Mouse (Mus musculus) layer of hippocampus, adult 18-20 months (tissue): ENCODE data around the gene Pold3. TPM values are rescaled to one million over a fixed set of nuclear protein-coding genes. Genes with fewer than 3 reads are reported as not detected.
A peak's percentile ranks its signal among the peaks of the same experiment; 100 is the strongest.

ENCODE experiments used
- DNase-seq, 2 experiments: peaks; one replicate each; pipeline ENCODE4 v3.0.0; 2022; ENCODE audit warnings: low spot score in 2 of 2
- long read RNA-seq: library from polyadenylated mRNA; stranded (forward); transcript quantifications from one replicate; pipeline ENCODE4 v2.0.0, GENCODE M21; 2021
- total RNA-seq, 2 experiments: library from RNA; stranded (reverse); gene quantifications; 2 replicates each; pipeline ENCODE4 v1.2.3; 2021

The Pold3 gene
- 10 to 100 TPM; 33.6 to 37.7 TPM for total RNA-seq
- long read RNA-seq, transcript Pold3-201 (12 exons, 3,069 nt), result major isoform, 26 of 32 reads
- long read RNA-seq, partial matches to known transcripts, result 2 of 32 reads
- long read RNA-seq, other reads (novel, unspliced or antisense), result 4 of 32 reads

DNA sequence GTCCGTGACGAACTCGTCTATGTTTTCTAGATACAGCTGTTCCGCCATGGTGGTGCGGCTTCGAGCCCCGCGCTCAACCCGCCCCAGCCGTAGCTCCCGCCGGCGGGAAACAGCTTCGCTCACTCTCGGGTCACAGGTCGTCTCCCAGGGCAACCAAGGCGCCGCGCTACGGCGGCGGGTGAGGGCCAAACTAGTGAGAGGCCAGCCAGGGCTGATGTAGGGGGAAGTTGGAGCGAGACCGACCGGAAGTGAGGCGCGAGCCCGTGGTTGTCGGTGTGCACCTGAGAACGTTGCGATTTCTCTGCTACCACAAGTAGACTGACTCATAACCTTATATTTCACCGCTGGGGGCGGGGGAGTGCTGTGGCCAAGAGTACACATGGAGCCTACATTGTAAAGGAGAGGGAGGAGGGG lies at the start of gene Pold3:
Gene Pold3 (minus strand): TSS at position 190 of the 414 bp plus-strand sequence.
- DNase-seq, result peak; percentile 97 to 99

DNA sequence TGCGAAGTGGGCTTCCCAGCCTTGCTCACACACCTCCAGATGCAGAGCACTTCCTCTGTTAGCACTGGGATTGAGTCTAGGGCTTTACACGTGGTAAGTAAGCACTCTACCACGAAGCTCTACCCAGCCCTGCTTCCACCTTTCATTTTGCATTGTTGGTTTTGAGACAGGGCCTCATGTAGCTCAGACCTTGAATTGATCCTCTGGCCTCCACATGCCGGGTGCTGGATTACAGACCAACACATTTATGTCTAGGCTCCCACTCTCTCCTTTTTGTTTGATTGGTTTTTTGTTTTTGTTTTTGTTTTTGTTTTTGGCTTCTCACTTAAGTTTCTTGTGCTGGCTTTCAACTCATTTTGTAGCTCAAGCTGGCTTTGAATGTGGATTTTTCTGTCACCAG lies 49.4 kb upstream of the Pold3 start:
- no peak for DNase-seq

DNA sequence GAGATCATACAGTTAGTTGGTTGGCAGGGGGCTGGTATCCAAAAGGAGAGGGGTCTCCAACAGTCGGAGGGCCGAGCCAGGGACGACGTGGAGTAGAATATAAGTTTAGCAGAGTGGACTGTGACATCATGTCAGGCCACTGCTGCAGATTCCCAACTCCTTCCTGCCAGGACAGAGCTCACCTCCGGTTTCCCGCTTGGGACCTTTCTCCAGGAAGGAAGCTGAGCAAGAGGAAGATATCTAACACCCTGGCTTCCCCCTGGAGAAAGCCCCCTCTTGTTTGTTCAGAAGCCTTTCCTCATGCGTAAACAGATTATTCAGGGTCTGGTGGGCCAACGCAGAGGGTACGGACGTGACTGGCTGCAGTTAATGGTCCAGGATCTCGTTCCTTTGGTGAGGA lies 47.3 kb upstream of the Pold3 start:
- no peak for DNase-seq

DNA sequence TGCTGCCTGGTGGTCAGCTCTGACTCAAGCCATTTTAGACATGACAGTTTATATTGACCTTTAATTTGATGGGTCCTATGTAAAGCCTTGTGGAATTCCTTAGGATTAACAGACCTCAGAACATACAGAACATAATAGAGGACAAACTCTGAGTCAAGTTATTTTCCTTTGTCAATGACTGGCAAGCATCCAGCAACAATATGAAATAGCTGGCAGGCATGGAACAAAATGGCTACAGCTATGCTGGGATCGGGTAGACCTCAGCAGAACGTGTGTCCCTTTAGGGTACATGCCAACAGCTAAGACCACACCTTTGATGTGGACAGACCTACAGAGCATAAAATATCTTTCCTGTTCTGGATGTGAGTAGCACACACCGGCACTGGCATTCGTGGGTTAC lies 42.1 kb upstream of the Pold3 start:
- no peak for DNase-seq

DNA sequence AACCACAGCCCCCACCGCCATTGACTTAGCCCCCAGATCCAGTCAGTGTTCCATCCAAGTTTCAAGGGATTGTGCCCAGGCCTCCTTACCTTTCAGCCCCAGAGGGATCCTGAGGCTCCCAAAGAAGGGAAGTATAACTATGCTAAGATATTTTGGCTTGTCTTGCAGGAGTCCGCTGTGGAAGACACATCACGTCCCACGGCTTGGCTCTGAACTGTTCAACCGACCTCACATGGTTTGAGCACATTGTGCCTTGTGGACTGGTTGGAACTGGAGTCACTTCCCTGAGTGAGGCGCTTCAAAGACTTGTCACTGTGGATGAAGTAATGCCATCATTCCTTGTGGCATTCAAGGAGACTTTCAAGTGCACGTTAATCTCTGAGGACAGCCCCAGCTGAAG lies 38.6 kb upstream of the Pold3 start:
- DNase-seq, result no peak

DNA sequence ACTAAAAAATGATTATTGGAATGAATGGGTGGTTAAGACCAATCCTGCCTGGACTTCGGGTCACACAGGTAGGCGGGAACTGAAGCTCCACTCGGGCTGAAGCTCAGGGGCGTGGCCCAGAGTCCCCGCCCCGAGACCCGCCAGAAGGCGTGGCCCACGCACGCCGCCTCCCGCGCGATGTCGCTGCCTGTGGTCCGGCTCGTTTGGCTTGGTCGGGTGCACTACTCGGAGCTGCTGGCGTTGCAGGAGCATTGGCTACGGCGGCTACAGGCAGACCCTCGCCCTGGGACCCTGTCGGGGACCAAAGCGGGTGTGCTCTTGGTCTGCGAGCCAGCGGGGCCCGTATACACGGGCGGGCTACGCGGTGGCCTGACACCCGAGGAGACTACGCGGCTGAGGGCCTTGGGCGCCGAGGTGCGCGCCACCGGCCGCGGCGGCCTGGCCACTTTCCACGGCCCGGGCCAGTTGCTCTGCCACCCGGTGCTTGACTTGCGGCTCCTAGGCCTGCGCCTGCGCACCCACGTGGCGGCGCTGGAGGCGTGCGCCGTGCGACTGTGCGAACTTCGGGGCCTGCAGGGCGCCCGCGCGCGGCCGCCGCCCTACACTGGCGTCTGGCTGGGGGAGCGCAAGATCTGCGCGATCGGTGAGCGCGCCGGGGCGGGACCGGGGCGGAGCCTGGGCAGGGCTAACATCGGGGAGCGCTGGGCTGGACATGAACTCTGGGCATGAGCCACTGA lies 37.9 kb upstream of the Pold3 start, which contains the start of gene Lipt2:
Gene Lipt2 (plus strand): TSS at position 173 of the 737 bp plus-strand sequence.
- DNase-seq, result peak; percentile 90 to 94

DNA sequence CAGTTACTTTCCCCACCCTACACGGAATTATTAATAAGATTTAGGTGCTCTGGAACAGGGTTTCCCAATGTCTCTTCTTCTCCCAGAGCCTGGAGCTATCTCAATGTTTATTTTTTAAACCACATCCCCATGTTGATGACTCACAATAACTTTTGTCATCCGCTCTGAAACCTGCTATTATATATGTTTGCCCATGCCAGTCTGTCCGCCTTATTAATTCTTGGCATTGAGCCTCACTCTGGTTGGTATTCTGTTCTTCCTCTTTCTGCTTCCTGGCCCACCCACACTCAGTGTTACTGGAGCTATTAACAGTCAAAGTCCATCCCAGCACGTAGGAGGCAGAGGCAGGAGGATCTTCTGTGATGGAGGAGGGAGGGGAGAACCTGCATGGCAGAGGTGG lies 36.3 kb upstream of the Pold3 start:
- no peak for DNase-seq

DNA sequence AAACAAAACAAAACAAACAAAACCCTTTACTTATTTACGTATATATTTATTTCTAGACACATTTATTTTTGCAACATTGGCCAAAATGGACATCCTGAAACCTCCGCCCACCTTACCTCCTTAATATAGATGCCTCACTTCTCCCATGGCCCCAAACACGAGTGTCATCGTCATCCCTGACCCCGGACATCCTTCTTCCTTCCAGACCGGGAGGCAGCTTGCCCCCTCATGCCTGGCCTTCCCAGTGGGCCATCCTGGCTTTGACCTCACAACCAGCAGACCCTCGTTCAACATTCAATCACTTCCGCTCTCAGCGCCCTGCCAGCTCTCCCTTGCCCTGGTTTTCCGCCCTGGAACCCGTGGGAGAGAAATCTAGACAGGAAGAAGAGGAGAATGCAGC lies 29.3 kb upstream of the Pold3 start:
- no peak for DNase-seq

DNA sequence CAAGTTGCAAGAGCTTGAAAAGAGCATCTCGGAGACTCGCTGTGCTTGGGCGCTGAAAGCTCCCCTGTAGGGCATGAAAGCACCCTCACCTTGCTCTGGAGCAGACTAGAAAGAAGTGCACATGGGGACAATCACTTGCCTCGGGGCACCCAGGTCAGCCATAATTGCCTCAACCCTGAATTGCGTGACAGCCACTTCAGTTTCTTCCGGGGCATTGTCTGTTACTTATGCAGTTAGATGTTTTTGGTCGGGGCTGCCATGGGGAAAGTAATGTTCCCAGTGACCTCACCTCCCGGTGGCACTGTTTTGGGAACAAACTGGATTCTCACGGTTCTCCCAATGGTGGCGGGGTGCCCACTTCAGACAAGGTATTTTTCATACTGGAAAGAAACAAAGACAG lies 28.7 kb upstream of the Pold3 start:
- DNase-seq, result no peak

DNA sequence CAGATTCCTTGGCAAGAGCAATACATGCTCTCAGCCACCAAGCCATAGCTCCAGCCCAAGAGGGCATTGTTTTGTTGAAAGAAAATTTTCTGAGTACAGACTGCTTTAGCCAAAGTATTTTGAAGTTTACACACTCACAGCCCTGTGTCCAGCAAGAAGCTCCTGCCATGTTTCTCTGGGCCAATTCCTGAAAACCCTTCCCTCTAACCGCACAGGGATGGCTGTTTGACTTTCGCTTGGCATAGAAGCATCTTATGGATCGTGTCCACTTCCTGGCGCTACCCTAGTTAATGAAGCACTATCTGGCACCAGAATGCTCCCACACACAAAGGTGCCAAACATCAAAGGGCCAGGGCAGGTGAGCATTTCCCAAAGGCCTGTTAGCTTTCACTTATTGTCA lies 27.2 kb upstream of the Pold3 start:
- DNase-seq, result no peak

DNA sequence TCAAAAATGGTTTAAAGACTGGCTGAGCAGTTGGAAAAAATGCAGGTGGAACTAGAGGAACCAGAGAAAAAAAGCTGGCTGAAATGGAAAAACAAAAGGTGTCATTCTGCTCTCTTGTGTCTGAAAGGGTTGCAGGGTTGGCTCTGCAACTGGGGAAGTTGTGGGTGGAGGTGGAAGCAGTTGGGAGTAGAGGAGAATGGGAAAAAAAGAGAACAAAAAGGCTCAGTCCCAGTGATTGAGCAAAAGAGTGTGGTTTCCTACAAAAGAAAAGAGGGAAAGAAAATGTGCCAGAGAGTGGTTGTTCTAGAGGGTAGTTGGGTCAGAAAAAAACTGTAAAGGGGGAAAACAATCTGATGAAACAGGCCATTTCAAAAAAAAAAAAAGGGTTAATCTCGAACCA lies 19.2 kb upstream of the Pold3 start:
- no peak for DNase-seq

DNA sequence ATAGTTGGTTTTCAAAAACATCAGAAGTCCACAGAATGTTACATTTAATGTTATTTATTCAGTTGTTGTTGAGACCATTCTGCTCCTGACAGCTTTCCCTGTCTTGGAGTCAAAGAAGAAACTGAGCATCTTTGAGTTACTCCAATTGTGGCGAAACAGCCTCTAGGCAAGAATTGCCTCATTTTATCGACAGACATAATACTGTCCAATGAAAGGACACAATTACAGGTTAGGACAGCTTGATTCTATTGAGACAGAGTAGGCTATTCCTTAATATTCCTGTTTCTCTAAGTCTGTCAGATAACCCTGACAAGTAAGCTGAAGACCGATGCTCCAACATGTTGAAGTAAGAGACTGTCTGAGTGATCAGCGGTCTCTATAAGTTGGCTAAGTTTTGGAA lies 16.7 kb upstream of the Pold3 start:
- DNase-seq, result no peak

DNA sequence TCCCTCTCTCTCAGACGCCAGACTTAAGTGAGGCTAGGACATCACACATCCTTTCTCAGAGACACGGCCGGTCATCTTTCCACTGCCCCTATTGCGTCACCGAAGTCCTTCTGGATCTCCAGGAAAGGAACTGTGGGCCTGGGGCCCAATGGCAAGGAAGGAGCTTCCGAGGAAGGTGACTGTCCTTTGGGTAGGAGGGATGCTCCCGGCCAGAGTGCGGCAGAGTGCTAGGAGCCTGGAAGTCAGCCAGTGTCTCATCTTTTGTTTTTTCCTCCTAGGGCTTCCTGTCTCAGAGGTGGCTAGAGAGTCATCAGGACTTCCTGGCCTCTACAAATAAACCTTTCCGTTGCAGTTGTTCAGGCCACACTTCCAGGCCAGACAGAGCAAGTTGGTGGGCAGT lies 15.7 kb upstream of the Pold3 start:
- no peak for DNase-seq

DNA sequence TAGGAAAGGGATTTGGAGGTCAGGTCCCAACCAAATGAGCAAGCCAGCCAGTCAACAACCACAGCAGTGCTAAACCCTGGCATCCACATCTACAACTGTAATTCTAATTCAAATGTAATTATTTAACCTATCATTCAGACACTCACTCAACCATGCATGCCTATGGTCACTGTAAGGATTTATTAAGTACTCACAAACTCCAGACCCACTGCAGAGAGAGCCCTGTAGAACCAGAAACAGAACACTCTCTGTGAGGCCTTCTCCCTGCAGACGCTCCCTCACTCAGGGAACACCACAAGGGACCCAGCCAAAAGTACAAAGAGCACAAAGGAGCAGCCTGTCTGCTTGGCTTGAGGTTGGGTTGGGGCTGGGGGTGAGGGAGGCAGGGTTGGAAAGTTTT lies 11.0 kb upstream of the Pold3 start:
- no peak for DNase-seq

DNA sequence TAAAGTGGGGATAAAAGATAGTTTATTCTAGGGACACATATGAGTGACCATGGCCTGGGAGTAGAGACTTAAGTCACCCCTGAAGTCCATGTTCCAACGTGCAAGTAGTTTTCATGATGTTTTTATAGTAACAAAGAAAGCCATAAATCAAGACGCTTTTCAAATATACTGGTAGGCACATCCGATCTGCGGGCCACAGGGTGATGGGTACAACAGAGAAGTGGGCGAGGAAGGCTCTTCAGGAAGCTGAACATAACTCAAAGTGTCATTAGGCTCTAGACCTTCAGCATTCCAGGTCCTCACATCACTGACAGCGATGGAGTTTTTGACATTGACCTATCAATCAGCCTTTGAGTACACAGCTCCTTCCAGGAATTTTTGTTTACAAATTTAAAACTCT lies 9.2 kb upstream of the Pold3 start:
- no peak for DNase-seq

DNA sequence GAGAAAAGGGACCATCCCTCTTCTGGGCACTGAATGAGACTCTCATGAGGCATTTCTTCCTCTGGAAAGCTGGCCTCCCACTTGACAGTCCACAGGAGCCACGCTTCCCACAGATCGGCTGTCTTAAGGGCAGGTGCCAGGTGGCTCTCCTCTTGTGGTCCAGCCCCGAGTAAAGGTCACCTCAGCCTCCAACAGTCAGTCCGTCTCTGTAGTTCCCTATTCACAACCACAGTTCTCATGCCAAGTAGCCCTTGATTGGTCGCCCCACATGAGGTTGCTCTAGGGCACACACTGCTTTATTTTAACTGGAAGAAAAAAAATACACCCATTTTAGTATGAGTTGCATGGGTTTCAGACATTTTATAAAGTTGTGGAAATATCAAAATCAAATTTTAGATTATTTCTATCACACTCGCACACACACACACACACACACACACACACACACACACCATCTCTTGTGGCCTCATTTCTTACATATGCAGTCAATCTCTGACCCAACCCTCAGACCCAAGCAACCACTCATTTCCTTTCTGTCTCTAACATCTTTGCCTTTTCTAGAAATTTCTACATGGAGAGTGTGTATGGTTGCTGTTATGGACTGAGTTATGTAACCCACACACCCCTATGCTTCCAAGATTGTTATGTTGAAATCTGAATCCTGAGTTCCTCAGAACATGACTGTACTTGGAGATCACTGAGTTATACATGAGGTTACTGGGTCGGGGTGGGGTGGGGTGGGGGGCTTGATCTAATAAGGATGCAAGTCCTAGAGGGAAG lies 7.1 kb upstream of the Pold3 start:
- DNase-seq, result no peak

DNA sequence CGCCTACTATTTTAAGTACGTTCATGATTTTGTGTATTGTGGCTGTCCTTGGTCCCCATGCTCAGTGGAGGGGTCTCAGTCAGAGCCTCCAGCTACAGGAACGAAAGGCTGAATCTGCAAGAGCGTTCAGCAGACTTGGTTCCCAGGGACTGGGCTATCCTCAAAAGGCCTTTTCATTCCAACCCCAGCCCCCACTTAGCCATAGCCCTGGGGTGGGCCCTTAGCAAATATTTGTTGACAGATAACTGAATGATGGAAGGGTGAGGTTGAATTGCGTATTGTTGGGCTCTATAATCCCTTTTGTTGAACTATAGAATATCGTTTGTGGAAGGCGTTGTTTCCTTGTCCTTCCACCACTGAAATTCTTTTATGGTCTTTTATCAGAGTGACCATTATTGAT lies 5.1 kb upstream of the Pold3 start:
- DNase-seq, result no peak

DNA sequence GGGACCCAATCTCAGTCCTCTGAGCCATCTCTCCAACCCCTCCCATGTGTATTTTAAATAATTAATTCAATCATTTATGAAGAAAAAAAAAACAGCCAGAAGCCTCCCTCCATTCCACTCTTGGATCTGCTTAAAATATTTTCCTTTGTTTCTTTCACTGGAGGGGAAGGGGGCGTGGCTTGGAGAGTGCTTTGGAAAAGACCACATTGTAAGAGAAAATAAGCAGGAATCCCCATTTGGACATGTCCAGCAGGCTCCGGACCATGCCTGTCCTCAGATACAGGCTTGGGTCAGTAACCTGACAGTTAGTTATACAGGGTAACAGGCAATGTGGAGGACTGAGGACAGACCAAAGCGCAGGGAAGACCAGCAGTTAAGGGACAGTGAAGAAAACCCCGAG lies 3.8 kb upstream of the Pold3 start:
- DNase-seq, result no peak

DNA sequence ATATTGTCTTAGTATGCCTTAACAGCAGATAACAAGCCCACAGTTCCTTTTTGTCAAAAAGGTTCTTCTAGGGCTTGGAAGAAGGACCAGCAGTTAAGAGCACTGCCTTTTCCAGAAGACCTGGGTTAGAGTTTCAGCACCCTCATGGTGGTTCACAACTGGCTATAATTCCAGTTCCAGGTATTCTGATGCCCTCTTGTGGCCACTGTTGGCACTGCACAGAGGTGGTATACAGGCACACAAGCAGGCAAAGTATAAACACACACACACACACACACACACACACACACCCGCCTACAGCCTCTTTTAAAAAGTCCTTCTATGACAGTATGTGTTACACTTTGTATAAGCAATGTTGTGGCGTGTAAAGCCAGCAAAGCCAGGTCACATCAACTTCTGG lies 2.8 kb upstream of the Pold3 start:
- DNase-seq, result peak in 1 of 2 experiments; percentile 27

DNA sequence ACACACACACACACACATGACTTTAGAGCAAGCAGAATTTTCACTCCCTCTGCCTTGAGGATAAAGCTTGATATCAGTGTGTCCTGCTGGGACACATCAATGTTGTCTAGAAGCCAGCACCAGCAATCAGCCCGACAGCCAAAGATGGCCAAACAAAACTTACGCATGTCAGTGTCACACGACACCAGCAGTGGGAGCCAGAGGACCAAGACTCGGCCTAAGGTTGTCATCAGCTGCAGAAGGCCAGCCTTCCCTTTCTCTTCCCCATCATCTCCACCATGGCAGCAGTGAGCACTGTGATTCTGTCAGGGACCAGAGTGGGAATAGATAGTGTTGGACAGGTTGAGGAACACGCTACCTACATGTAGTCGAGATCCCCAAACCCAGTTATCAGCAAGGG lies 2.1 kb upstream of the Pold3 start:
- DNase-seq, result no peak

DNA sequence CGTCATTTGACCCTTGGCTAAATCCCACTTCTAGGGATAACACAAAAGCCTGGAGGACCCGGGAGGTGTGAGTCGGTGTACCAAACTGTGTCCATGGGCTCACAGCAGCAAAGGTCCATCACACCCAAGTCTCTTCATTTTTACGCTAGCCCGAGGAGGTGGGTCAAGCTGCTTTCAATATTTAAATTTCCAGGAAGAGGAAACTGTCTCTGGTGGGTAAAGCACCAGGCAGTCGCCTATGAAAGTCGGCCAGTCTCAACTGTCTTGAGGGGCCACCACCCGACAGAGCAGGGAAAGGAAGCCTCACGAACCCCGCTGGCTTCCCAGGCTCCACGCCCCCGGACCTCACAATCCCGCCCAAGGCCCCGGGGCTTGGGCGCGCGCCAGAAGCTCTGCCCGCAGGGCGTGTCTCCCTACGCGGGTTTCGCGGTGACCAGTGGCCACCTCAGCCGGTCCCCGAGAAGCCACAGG lies 539 bp downstream of the Pold3 start:
- DNase-seq, result no peak

DNA sequence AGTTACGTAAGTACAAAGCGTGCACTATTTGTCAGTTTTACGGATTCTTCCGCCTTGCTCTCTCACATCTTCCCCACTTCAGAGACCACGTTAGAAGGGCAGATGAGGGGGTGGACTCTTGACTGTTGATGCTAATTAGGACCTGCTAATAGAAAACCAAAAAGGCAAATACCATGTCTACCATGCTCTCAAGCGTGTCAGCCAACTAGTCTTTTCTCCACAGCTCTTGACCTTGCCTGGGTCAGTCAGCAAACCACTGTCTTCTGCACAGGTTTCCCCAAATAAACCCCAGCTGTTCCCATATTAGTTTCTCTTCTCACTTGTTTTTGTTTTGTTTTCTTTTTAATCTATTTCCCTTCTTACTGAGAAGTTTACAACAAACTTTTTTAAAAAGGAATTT lies 7.1 kb downstream of the Pold3 start:
- DNase-seq, result no peak
